Mouse (Mus musculus) CH12.LX (cell line): ENCODE measurements around the gene Spice1. TPM values are rescaled to one million over a fixed set of nuclear protein-coding genes. Genes with fewer than 3 reads are reported as not detected.

Experiments
- DNase-seq: peaks from one replicate; pipeline ENCODE4 v3.0.0-alpha.2; 2013; ENCODE audit errors: extremely low read depth
- H3K27ac ChIP-seq: 2 replicates; pipeline ENCODE4 v1.5.1; 2012; ENCODE audit warnings: low read depth, mild to moderate bottlenecking, control low read depth, moderate library complexity; ENCODE audit not compliant: insufficient read depth
- H3K27me3 ChIP-seq: replicated peaks from 2 replicates; pipeline ENCODE3; 2012; ENCODE audit warnings: inconsistent platforms
- H3K36me3 ChIP-seq, 2 experiments: replicated peaks in 1 of 2; 2 replicates each; pipeline versions ENCODE3 to v1.6.1; 2012; ENCODE audit warnings: inconsistent platforms in 1 of 2, low read length in 1 of 2, mild to moderate bottlenecking in 1 of 2, mixed read lengths in 1 of 2, moderate library complexity in 1 of 2; ENCODE audit not compliant: control insufficient read depth in 1 of 2, insufficient read depth in 1 of 2
- H3K4me1 ChIP-seq, 2 experiments: 2 replicates each; pipeline ENCODE4 v1.6.1; 2012; ENCODE audit warnings: inconsistent platforms in 1 of 2, moderate library complexity in 1 of 2; ENCODE audit not compliant: insufficient read depth in 2 of 2, control insufficient read depth in 1 of 2
- H3K4me2 ChIP-seq: 2 replicates; pipeline ENCODE4 v1.6.1; 2012; ENCODE audit warnings: low read depth, mild to moderate bottlenecking, control low read depth; ENCODE audit not compliant: poor library complexity, insufficient read depth, severe bottlenecking
- H3K4me3 ChIP-seq, 3 experiments: fragments of 150-350 bp in 1 of 3; sonication (generic) in 1 of 3; replicated peaks in 1 of 3; 2 replicates each; pipeline versions ENCODE3 to v1.5.1; 2011 to 2012; ENCODE audit warnings: low read depth in 2 of 3, low read length in 2 of 3, mild to moderate bottlenecking in 2 of 3, moderate library complexity in 2 of 3, control low read depth in 1 of 3, improper control_type of control experiment in 1 of 3, inconsistent platforms in 1 of 3, mixed read lengths in 1 of 3; ENCODE audit not compliant: poor library complexity in 1 of 3
- H3K79me2 ChIP-seq: replicated peaks from 2 replicates; pipeline ENCODE4 v1.6.1; 2012; ENCODE audit warnings: mild to moderate bottlenecking, moderate library complexity; ENCODE audit not compliant: control insufficient read depth, poor library complexity, insufficient read depth, severe bottlenecking; ENCODE audit errors: extremely low read depth
- H3K9ac ChIP-seq: 2 replicates; pipeline ENCODE4 v1.6.1; 2012; ENCODE audit warnings: low read depth, mild to moderate bottlenecking, control low read depth, moderate library complexity; ENCODE audit not compliant: insufficient read depth
- H3K9me3 ChIP-seq: replicated peaks from 2 replicates; pipeline ENCODE3; 2012; ENCODE audit warnings: low read length, inconsistent platforms, mixed read lengths
- CTCF ChIP-seq, 2 experiments: IDR thresholded peaks in 1 of 2; conservative IDR thresholded peaks in 1 of 2; 2 replicates each; pipeline ENCODE4 v1.5.1; 2011 to 2012; ENCODE audit warnings: low read depth in 2 of 2, low read length in 2 of 2, improper control_type of control experiment in 1 of 2, inconsistent platforms in 1 of 2, mild to moderate bottlenecking in 1 of 2, moderate library complexity in 1 of 2
- EP300 ChIP-seq: IDR thresholded peaks from 2 replicates; pipeline ENCODE4 v1.6.1; 2011; ENCODE audit warnings: low read length, improper control_type of control experiment
- ETS1 ChIP-seq: conservative IDR thresholded peaks from 2 replicates; pipeline ENCODE4 v1.6.1; 2012; ENCODE audit warnings: low read depth, mild to moderate bottlenecking, inconsistent platforms, low read length, improper control_type of control experiment, moderate library complexity
- GABPA ChIP-seq: IDR thresholded peaks from 2 replicates; pipeline ENCODE4 v1.6.1; 2012; ENCODE audit warnings: low read depth, low read length, improper control_type of control experiment, inconsistent platforms; ENCODE audit not compliant: insufficient replicate concordance
- IRF4 ChIP-seq: IDR thresholded peaks from 2 replicates; pipeline ENCODE4 v1.6.1; 2014; ENCODE audit warnings: low read depth, mild to moderate bottlenecking, inconsistent platforms, low read length, improper control_type of control experiment
- JUN ChIP-seq: IDR thresholded peaks from 2 replicates; pipeline ENCODE4 v1.6.1; 2011; ENCODE audit warnings: low read depth, mild to moderate bottlenecking, low read length, improper control_type of control experiment, moderate library complexity; ENCODE audit not compliant: insufficient read depth
- JUND ChIP-seq: conservative IDR thresholded peaks from 2 replicates; pipeline ENCODE4 v1.6.1; 2011; ENCODE audit warnings: low read depth, low read length, improper control_type of control experiment
- KAT2A ChIP-seq: IDR thresholded peaks from 2 replicates; pipeline ENCODE4 v1.6.1; 2012; ENCODE audit warnings: low read length, improper control_type of control experiment, inconsistent platforms; ENCODE audit not compliant: insufficient replicate concordance
- MAX ChIP-seq: IDR thresholded peaks from 2 replicates; pipeline ENCODE4 v1.6.1; 2011; ENCODE audit warnings: low read length, improper control_type of control experiment
- MAZ ChIP-seq: IDR thresholded peaks from 2 replicates; pipeline ENCODE4 v1.6.1; 2012; ENCODE audit warnings: low read depth, mild to moderate bottlenecking, inconsistent platforms, low read length, improper control_type of control experiment, moderate library complexity
- MXI1 ChIP-seq: IDR thresholded peaks from 2 replicates; pipeline ENCODE4 v1.6.1; 2011; ENCODE audit warnings: mild to moderate bottlenecking, low read depth, low read length, improper control_type of control experiment
- NELFE ChIP-seq: IDR thresholded peaks from 2 replicates; pipeline ENCODE4 v1.6.1; 2011; ENCODE audit warnings: low read depth, low read length, improper control_type of control experiment
- NRF1 ChIP-seq: IDR thresholded peaks from 2 replicates; pipeline ENCODE4 v1.6.1; 2014; ENCODE audit warnings: low read depth, mild to moderate bottlenecking, inconsistent platforms, low read length, improper control_type of control experiment, moderate library complexity
- PAX5 ChIP-seq: IDR thresholded peaks from 2 replicates; pipeline ENCODE4 v1.6.1; 2012; ENCODE audit warnings: low read length, inconsistent platforms, mixed read lengths
- POLR2A ChIP-seq: IDR thresholded peaks from 2 replicates; pipeline ENCODE4 v1.6.1; 2011; ENCODE audit warnings: low read depth, mild to moderate bottlenecking, improper control_type of control experiment, low read length
- POLR2AphosphoS2 ChIP-seq: IDR thresholded peaks from 2 replicates; pipeline ENCODE4 v1.6.1; 2011; ENCODE audit warnings: low read depth, low read length, improper control_type of control experiment
- RAD21 ChIP-seq: IDR thresholded peaks from 2 replicates; pipeline ENCODE4 v1.6.1; 2011; ENCODE audit warnings: low read depth, mild to moderate bottlenecking, low read length, improper control_type of control experiment, moderate library complexity
- SIN3A ChIP-seq: IDR thresholded peaks from 2 replicates; pipeline ENCODE4 v1.6.1; 2012; ENCODE audit warnings: low read length, improper control_type of control experiment, inconsistent platforms
- SMC3 ChIP-seq: IDR thresholded peaks from 2 replicates; pipeline ENCODE4 v1.6.1; 2011; ENCODE audit warnings: low read depth, low read length, improper control_type of control experiment
- TCF12 ChIP-seq: IDR thresholded peaks from 2 replicates; pipeline ENCODE4 v1.6.1; 2014; ENCODE audit warnings: low read depth, mild to moderate bottlenecking, inconsistent platforms, low read length, improper control_type of control experiment
- USF1 ChIP-seq: IDR thresholded peaks from 2 replicates; pipeline ENCODE4 v1.6.1; 2014; ENCODE audit warnings: low read depth, mild to moderate bottlenecking, inconsistent platforms, low read length, improper control_type of control experiment
- ZC3H11A ChIP-seq: IDR thresholded peaks from 2 replicates; pipeline ENCODE4 v1.6.1; 2012; ENCODE audit warnings: low read depth, mild to moderate bottlenecking, inconsistent platforms, low read length, improper control_type of control experiment
- ZKSCAN1 ChIP-seq: IDR thresholded peaks from 2 replicates; pipeline ENCODE4 v1.6.1; 2012; ENCODE audit warnings: low read depth, inconsistent platforms, low read length, improper control_type of control experiment, borderline replicate concordance
- dilution Hi-C: fragments of 300-500 bp; cut with MboI; formaldehyde crosslinking; loops from 2 replicates; pipeline ENCODE4 v1.14.3; 2020; ENCODE audit warnings: low sequenced_read_pairs; ENCODE audit not compliant: extremely low pct_unique_long_range_greater_than_20kb, extremely low pct_ligation_motif_present
- in situ Hi-C: fragments of 300-500 bp; cut with MboI; formaldehyde crosslinking; loops from 3 replicates; pipeline ENCODE4 v1.14.3; 2019; ENCODE audit warnings: low sequenced_read_pairs, low pct_ligation_motif_present, low pct_unique_long_range_greater_than_20kb, mixed read lengths
- polyA plus RNA-seq: library from polyadenylated mRNA; unstranded; fragments of >175 nt; gene quantifications from 2 replicates; pipeline ENCODE4 v1.2.1, GENCODE M21; 2012; ENCODE audit warnings: low read depth; ENCODE audit not compliant: insufficient read length
- total RNA-seq, 2 experiments: library from RNA; depleted of rRNA; stranded (reverse); fragments of 300-350 nt in 1 of 2; fragments of >200 nt in 1 of 2; gene quantifications; 2 replicates each; pipeline ENCODE4 v1.2.3; 2012 to 2014

Spice1 gene
- total and polyA plus RNA-seq, 3 experiments: 12.1 to 19.6 (median 15.7) TPM

DNA sequence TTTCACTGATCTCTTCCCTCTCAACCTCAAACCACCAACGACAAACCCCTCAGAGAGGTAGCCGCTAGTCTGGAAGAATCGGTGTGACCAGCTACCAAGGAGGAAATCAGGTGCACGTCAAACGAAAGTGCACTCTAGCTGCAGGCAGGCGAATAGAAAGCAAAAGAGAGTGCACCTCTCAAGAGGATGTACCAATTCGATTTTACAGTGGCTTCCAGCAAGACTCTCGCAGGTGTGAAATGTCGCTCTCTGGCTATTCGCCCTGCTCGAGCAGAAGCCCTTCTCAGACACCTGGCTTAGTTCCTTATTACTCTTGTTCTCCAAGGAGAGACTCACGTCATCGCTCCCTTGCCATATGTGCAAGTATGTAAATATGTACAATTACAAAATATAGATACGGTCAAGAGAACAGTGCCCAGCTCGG, 14.0 kb upstream of the Spice1 start, which contains the start of gene Sidt1:
Gene Sidt1 (minus strand): TSS at position 336 of the 424 bp plus-strand sequence.
- H3K27ac ChIP-seq: no peak within 1 kb of the TSS
- 0 out of 2 replicates have a peak within 1 kb of the TSS, but pooled peaks have one; percentile 14 for H3K4me2 ChIP-seq
- DNase-seq: no peak
- dilution Hi-C loops (no loop called here), in situ Hi-C loops (no loop called here)
- H3K4me3 ChIP-seq: no peak within 1 kb of the TSS
- no peaks in the 10 kb centered on the region for H3K36me3 ChIP-seq
- H3K79me2 ChIP-seq: no peaks in the 10 kb centered on the region
- no peaks in the 10 kb centered on the region for H3K27me3 ChIP-seq
- H3K4me1 ChIP-seq: peaks cover 3 to 5% of the 10 kb centered on the region in 2 experiments; a peak in 1 of 4 replicates
- H3K9me3 ChIP-seq: peaks cover 9% of the 10 kb centered on the region
- H3K9ac ChIP-seq: no peak within 1 kb of the TSS
- TF ChIP-seq JUN: no peak
- TF ChIP-seq MAX: no peak
- no peak for TF ChIP-seq ZKSCAN1
- TF ChIP-seq SMC3: no peak
- no peak for TF ChIP-seq CTCF (conservative IDR thresholded peaks at IDR 0.05 in 1 of 2, IDR thresholded peaks at IDR 0.05 in 1 of 2; ENCODE audit: low read depth in 2 of 2, low read length in 2 of 2)
- no peak for TF ChIP-seq USF1
- TF ChIP-seq MXI1: no peak

GRCm38 (mm10) chr16:44337541-44337940, 9.4 kb upstream of the Spice1 start:
- Histone ChIP-seq H3K4me3 (no peak overlapping the region), H3K9ac (no peak overlapping the region), H3K27ac (no peak overlapping the region), H3K36me3 (no peaks in the 10 kb centered on the region), H3K4me1 (peaks cover under 1 to 5% of the 10 kb centered on the region in 2 experiments; a peak in 1 of 4 replicates), H3K4me2 (no peak overlapping the region), H3K79me2 (no peaks in the 10 kb centered on the region), H3K27me3 (no peaks in the 10 kb centered on the region), H3K9me3 (no peaks in the 10 kb centered on the region)
- dilution Hi-C loops (no loop called here), in situ Hi-C loops (no loop called here)
- no peak for DNase-seq
- TF ChIP-seq POLR2AphosphoS2: no peak
- no peak for TF ChIP-seq GABPA
- TF ChIP-seq IRF4: no peak

- Histone ChIP-seq H3K9ac (no peak overlapping the region), H3K79me2 (no peaks in the 10 kb centered on the region; the same call in 1 of the 2 replicates), H3K9me3 (no peaks in the 10 kb centered on the region)
- no peak for DNase-seq
- no peak for TF ChIP-seq CTCF (conservative IDR thresholded peaks at IDR 0.05 in 1 of 2, IDR thresholded peaks at IDR 0.05 in 1 of 2; ENCODE audit: low read depth in 2 of 2, low read length in 2 of 2)
- TF ChIP-seq MAZ: no peak
- TF ChIP-seq ETS1: no peak
- no peak for TF ChIP-seq USF1
- TF ChIP-seq PAX5: no peak
- TF ChIP-seq SIN3A: no peak
- no peak for TF ChIP-seq POLR2A
- no peak for TF ChIP-seq RAD21
- no peak for TF ChIP-seq GABPA
- TF ChIP-seq SMC3: no peak
- TF ChIP-seq MXI1: no peak
- TF ChIP-seq NRF1: no peak
- no peak for TF ChIP-seq EP300
- TF ChIP-seq NELFE: no peak
- no peak for TF ChIP-seq POLR2AphosphoS2
- no peak for TF ChIP-seq ZC3H11A
- TF ChIP-seq TCF12: no peak
- TF ChIP-seq JUND: no peak
- TF ChIP-seq KAT2A: no peak
- no peak for TF ChIP-seq JUN
- TF ChIP-seq, all 38 proteins: peak for 0
- in situ Hi-C loops: loop anchor here (10.0 kb wide), 1 partner anchor 95 kb away; no protein-coding TSS in a partner anchor
- Histone ChIP-seq H3K4me3 (no peak overlapping the region), H3K36me3 (peaks cover 0 to 1% of the 10 kb centered on the region in 2 experiments), H3K27me3 (no peaks in the 10 kb centered on the region), H3K27ac (no peak overlapping the region), H3K4me2 (no peak overlapping the region), H3K4me1 (peaks cover 4 to 16% of the 10 kb centered on the region in 2 experiments)
- dilution Hi-C loops: no loop called here
Measured at GRCm38 (mm10) chr16:44349801-44350397, 3.0 kb downstream of the Spice1 start.
